Mouse (Mus musculus) lung, postnatal 0 days (tissue): ENCODE data around the gene Dtx2. TPM values are rescaled to one million over a fixed set of nuclear protein-coding genes. Genes with fewer than 3 reads are reported as not detected.
A peak's percentile ranks its signal among the peaks of the same experiment; 100 is the strongest.

Experiments
- ATAC-seq: fragments of 200-750 bp; cut with Nextera tagmentation; 2 replicates; pipeline ENCODE4 v1.8.0; 2017; ENCODE audit warnings: moderate library complexity
- DNase-seq: peaks from one replicate; pipeline ENCODE4 v3.0.0-alpha.2; 2016; ENCODE audit warnings: low spot score
- H3K27ac ChIP-seq: fragments of 300-500 bp; sonication (generic); 2 replicates; pipeline ENCODE4 v1.5.1; 2014; ENCODE audit warnings: antibody characterized with exemption, mild to moderate bottlenecking, low read length, mixed read lengths
- H3K27me3 ChIP-seq: fragments of 300-500 bp; sonication (generic); replicated peaks from 2 replicates; pipeline ENCODE4 v1.6.1; 2014; ENCODE audit warnings: low read length, mixed read lengths; ENCODE audit not compliant: insufficient read depth
- H3K36me3 ChIP-seq: fragments of 300-500 bp; sonication (generic); 2 replicates; pipeline ENCODE4 v1.6.1; 2014; ENCODE audit warnings: low read length, mixed read lengths; ENCODE audit not compliant: insufficient read depth
- H3K4me1 ChIP-seq: fragments of 300-500 bp; sonication (generic); 2 replicates; pipeline ENCODE4 v1.6.1; 2014; ENCODE audit warnings: antibody characterized with exemption, low read depth, low read length, mixed read lengths; ENCODE audit not compliant: insufficient read depth
- H3K4me2 ChIP-seq: fragments of 300-500 bp; sonication (generic); replicated peaks from 2 replicates; pipeline ENCODE4 v1.6.1; 2014; ENCODE audit warnings: low read depth, mild to moderate bottlenecking, low read length, moderate library complexity, mixed read lengths
- H3K4me3 ChIP-seq: fragments of 300-500 bp; sonication (generic); 2 replicates; pipeline ENCODE4 v1.5.1; 2014; ENCODE audit warnings: low read depth, low read length
- H3K9ac ChIP-seq: fragments of 300-500 bp; sonication (generic); replicated peaks from 2 replicates; pipeline ENCODE4 v1.6.1; 2014; ENCODE audit warnings: low read depth, mild to moderate bottlenecking
- H3K9me3 ChIP-seq: fragments of 300-500 bp; sonication (generic); 2 replicates; pipeline ENCODE4 v1.6.1; 2016; ENCODE audit warnings: low read length, mixed read lengths
- CTCF ChIP-seq: IDR thresholded peaks from 2 replicates; pipeline ENCODE4 v1.5.1; 2016; ENCODE audit warnings: antibody characterized with exemption, mild to moderate bottlenecking
- EP300 ChIP-seq: IDR thresholded peaks from 2 replicates; pipeline ENCODE4 v1.6.1; 2016; ENCODE audit warnings: antibody characterized with exemption, mild to moderate bottlenecking, control low read depth
- WGBS: fragments of 180-500 bp; shearing (Covaris S2); extraction: QIAGEN DNeasy Blood & Tissue Kit; methylation state at CpG from one replicate; pipeline ENCODE4 v1.1.7; 2014; 5-methylcytosine and 5-hydroxymethylcytosine counted together
- polyA plus RNA-seq: library from polyadenylated mRNA; unstranded; fragments of >200 nt; fragmentation: Nextera tagmentation; extraction: Ambion mirVana; gene quantifications from 2 replicates; pipeline ENCODE4 v1.2.1, GENCODE M21; 2015

Gene Dtx2
- polyA plus RNA-seq, 1 experiment from 2014 or later = 21.6 TPM

DNA sequence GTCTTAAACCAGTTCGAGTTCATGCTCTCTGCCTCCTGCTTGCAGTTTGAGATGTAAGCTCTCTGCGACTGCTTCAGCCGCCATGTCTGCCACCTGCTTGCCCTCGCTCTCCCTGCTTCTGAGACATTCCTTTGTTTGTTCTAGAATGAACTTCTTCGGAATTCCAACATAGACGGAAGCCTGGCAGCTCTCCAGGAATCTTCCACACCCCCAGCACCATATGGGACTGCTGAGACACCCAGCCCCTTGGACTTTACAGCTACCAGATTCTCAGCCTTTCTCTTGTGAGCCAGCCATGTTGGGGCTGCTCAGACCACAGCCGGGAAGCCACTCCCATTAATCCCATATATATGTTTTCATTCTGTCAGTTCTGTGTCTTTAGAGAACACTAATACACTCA, 81.7 kb downstream of the Dtx2 start:
- Histone ChIP-seq H3K27ac (no peak overlapping the region), H3K9ac (no peak overlapping the region), H3K9me3 (no peaks in the 10 kb centered on the region), H3K27me3 (no peaks in the 10 kb centered on the region), H3K4me3 (no peak overlapping the region), H3K4me2 (no peak overlapping the region), H3K4me1 (no peaks in the 10 kb centered on the region), H3K36me3 (no peaks in the 10 kb centered on the region)
- DNase-seq = peak; percentile 16
- ATAC-seq = no peak
- no peak for TF ChIP-seq EP300
- no peak for TF ChIP-seq CTCF
- WGBS = 15% methylated on average over 7 of the region's 7 CpGs

- DNase-seq (no peak), ATAC-seq (no peak)
- Histone ChIP-seq H3K4me2 (no peak overlapping the region), H3K27ac (no peak overlapping the region), H3K9me3 (no peaks in the 10 kb centered on the region), H3K9ac (no peak overlapping the region), H3K36me3 (no peaks in the 10 kb centered on the region), H3K4me1 (no peaks in the 10 kb centered on the region), H3K27me3 (no peaks in the 10 kb centered on the region), H3K4me3 (no peak overlapping the region)
- TF ChIP-seq EP300 (no peak), CTCF (no peak)
- WGBS = 66% methylated on average over 9 of the region's 9 CpGs
Measured at GRCm38 (mm10) chr5:136077001-136077550, 82.5 kb downstream of the Dtx2 start.

GRCm38 (mm10) chr5:136078136-136078535, 83.5 kb downstream of the Dtx2 start:
- no peak for ATAC-seq
- H3K27ac ChIP-seq = no peak overlapping the region
- no peak overlapping the region for H3K4me3 ChIP-seq
- no peaks in the 10 kb centered on the region for H3K27me3 ChIP-seq
- H3K9me3 ChIP-seq = no peaks in the 10 kb centered on the region
- H3K4me1 ChIP-seq = no peaks in the 10 kb centered on the region
- WGBS = 88% methylated on average over 5 of the region's 5 CpGs
- no peaks in the 10 kb centered on the region for H3K36me3 ChIP-seq
- DNase-seq = no peak
- H3K4me2 ChIP-seq = no peak overlapping the region
- no peak overlapping the region for H3K9ac ChIP-seq
- no peak for TF ChIP-seq CTCF
- TF ChIP-seq EP300 = no peak

DNA sequence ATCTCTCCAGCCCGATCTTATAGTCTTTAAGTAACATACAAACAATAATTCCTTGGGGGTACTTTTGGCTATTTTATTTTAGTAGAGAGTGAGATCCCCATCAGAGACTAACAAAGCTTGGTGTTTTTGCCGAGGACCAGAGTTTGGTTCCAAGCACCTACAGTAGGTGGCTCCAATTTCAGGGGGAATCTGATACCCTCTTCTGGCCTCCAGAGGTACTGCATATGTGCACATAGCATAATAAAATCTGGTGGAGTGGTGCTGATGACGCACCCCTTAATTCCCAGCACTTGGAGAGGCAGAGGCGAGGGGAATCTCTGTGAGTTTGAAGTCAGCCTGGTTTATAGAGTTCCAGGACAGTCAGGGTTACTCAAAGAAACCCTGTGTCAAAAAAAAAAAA, 87.7 kb downstream of the Dtx2 start:
- Histone ChIP-seq H3K4me3 (no peak overlapping the region), H3K36me3 (no peaks in the 10 kb centered on the region), H3K9me3 (no peaks in the 10 kb centered on the region), H3K4me2 (no peak overlapping the region), H3K27me3 (no peaks in the 10 kb centered on the region), H3K9ac (no peak overlapping the region), H3K27ac (no peak overlapping the region), H3K4me1 (peaks cover 3% of the 10 kb centered on the region; the same call in 1 of the 2 replicates)
- DNase-seq (no peak), ATAC-seq (no peak)
- TF ChIP-seq EP300 = no peak
- peak; percentile 47 for TF ChIP-seq CTCF
- 73% methylated on average over 4 of the region's 4 CpGs for WGBS

Other genes with a start within 250 kb of the Dtx2 start
- 1.7 TPM in 2 replicates for gene Styxl1, start 216.4 kb upstream of the Dtx2 start, polyA plus RNA-seq
- gene Mdh2, start 216.3 kb upstream of the Dtx2 start, polyA plus RNA-seq = 281 and 302 TPM in 2 replicates
- 0.05 TPM in 1 of 2 replicates, not detected in the other for gene Srrm3, start 187.9 kb upstream of the Dtx2 start, polyA plus RNA-seq
- gene Hspb1, start 106.9 kb upstream of the Dtx2 start, polyA plus RNA-seq = 198 and 248 TPM in 2 replicates
- gene Ywhag, start 60.2 kb upstream of the Dtx2 start, polyA plus RNA-seq = 75.5 and 87.5 TPM in 2 replicates
- 1.8 and 2.5 TPM in 2 replicates for gene Ssc4d, start 20.3 kb upstream of the Dtx2 start, polyA plus RNA-seq
- 0.24 and 0.35 TPM in 2 replicates for gene Zp3, start 14.7 kb upstream of the Dtx2 start, polyA plus RNA-seq
- gene Upk3b, start 43.7 kb downstream of the Dtx2 start, polyA plus RNA-seq = 35.7 and 38.8 TPM in 2 replicates
- 1.1 and 1.2 TPM in 2 replicates for gene Upk3bl, start 59.7 kb downstream of the Dtx2 start, polyA plus RNA-seq
- gene Rasa4, start 89.1 kb downstream of the Dtx2 start, polyA plus RNA-seq = 2.0 and 2.8 TPM in 2 replicates
- 175 and 184 TPM in 2 replicates for gene Polr2j, start 121.8 kb downstream of the Dtx2 start, polyA plus RNA-seq
- 18.5 and 20.8 TPM in 2 replicates for gene Lrwd1, start 141.3 kb downstream of the Dtx2 start, polyA plus RNA-seq
- 13.5 and 13.9 TPM in 2 replicates for gene Alkbh4, start 141.3 kb downstream of the Dtx2 start, polyA plus RNA-seq
- gene Orai2, start 175.9 kb downstream of the Dtx2 start, polyA plus RNA-seq = 11.2 and 14.0 TPM in 2 replicates
- 32.9 and 37.7 TPM in 2 replicates for gene Prkrip1, start 204.2 kb downstream of the Dtx2 start, polyA plus RNA-seq